Mouse (Mus musculus): ENCODE measurements at regions not wholly inside any gene's neighbourhood (a gene's known extent, or its start where the extent isn't known, plus 50 kb on each side); places are given as distances from the start of the nearest gene placed in this dataset.

DNA sequence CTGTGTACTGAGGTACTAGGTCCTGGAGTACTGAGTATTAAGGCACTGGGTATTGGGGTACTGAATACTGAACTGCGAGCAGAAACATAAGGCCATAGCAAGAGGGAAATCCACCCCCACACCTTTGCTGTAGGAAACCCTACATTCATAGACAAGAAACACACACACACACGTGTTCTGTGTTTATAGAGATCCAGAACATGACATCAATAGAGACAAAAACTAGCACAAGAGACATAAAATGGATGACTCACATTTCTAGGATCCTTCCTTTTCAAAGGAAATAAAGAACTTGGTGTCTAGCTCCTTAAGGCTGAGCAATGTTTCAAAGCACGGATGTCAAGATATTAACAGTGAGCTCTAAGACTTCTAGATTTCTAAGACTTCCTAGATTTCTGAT, 49.9 kb upstream of the Nepro start:
- no peak for DNase-seq (ENCODE audit: extremely low spot score, low spot score)

DNA sequence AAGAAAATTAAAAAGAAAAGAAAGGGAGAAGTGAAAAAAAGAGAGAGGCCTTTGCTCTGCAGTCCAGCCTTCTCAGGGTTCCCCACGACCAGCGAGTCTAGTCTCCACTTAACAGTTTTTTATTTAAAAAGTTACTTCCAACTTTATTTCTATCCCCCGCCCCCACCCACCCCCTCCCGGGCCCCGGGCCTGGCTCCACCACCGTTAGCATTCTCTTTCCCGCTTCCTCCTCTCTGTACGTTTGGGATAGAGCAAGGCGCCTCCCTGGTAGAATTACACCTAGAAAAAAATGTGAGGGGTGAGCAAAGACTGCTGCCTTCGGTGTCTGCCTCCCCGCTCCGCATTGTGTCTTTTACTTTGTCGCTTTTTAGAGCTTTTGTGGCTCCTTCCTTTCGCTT, 51.7 kb upstream of the Nepro start:
- DNase-seq (ENCODE audit: extremely low spot score, low spot score) = peak; percentile 60

DNA sequence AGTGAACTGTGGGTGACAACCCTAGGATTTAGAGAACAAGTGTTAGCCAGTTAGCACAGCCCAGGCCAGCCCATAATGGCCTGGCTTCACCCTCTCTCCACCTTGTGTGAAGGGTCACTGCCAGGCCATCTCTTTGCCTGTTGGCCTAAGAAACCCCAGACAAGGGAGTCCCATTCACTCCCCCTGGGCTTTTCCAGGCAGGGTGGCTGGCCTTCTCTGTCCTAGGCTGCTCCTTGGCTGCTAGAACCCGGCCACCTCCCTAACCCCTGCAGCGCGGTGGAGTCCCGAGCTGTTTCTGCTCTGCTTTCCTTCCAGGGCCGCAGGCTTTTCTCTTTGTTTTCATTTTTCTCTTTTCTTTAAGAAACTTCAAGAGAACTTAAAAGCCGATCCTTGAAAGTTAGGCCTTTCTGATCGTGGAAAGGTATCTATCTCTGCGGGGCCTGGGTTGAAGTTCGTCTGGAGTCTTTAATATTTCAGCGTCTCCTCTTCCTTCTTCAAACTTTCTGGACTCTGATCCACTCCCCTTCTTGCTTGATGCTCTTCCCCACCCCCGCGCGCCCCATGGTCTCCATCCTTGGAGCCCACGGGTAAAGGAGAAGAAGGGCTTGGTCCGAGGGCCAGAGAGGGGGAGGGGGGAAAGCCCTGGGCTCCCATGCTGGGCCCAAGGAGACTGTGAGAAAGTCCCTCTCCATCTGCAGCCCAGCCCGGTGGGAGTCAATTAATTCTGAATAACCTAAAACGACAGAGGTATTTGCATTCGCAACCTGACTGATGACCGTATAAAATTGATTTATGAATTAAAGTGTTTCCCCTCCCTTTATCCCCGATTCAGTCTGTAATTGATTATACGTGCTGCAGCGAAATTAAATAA, 52.3 kb upstream of the Nepro start:
- peak; percentile 70 for DNase-seq (ENCODE audit: extremely low spot score, low spot score)

DNA sequence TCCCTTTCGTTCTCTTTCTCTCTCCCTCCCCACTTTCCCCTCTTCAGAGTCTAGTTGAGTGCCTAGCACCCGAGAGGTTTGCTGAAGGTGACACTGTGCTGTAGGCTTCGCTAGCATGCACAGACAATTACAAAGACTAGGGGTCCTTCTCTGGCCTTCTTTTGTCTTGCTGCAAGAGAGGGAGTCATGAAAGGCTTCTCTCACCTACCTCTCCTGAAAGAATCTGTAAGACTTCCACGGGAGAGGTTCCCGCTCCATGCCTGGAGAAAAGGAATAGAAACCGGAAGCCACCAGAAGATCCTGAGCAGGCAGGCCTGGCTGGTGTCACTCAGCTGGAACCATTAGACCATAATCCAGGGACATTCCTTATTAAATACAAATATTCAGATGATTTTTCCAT, 56.0 kb upstream of the Nepro start:
- DNase-seq (ENCODE audit: extremely low spot score, low spot score) = no peak

DNA sequence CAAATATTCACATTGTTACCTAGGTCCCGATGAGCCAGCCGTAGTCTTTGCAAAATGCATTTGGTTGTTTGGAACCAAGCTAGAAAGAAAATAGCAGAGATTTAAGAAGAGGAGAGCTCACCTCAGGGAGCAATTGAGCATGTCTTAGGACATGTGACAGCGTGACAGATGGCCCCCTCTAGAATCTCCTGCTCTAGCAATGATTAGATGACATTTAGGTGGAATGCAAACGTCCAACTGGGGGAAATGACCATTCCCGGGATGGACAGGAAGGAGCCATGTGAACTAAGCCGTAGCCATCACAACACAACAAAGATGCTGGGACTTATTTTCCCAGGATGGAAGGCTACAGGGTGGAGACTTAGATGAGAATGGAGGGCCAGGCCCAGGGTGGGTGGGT, 57.0 kb upstream of the Nepro start:
- no peak for DNase-seq (ENCODE audit: extremely low spot score, low spot score)

DNA sequence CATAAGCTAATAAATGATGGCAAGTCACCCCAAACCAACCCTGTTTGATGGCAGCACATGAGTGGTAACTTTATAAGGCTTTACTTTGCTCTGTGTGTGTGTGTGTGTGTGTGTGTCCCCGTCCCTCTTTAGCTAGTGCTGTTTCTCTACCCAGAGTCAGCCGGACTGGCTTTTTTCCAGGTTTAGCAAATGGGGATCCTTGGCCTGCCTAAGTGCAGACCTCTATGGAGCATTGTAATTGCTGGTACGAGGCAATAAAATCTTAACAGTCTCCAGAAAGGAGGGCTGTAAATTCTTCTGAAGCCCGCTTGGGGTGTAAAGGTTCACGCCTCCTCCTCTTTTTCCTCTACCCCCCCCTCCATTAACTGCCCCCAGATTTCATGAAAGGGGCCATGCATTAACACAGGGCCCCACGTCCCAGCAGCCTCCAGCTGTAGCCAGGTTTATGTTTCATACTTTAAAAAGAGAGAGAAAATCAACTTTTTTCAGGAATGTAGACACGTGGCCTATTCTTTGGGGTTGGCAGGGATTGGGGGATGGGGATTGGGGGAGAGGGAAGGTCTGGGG, 57.6 kb upstream of the Nepro start:
- DNase-seq (ENCODE audit: extremely low spot score, low spot score) = no peak

DNA sequence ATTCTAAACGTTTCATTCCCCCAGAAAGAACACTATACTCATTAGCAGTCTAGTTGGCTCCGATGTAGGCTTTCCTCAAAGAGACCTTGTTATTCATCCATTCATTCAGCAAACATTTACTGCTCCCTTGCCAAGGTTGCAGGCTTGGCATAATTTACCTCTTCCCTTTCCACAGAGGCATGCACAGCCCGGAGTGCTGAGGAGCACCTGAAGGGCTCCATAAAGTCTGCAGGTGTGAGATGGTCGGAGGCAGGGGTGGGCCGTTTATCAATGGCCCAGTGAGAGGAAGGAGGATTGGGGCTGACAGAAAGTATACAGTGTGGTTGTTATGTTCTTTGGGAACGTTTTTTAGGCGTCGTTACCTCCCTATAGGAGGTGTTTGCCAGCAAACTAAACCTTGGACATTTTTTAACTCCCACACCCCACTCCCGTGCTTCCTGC, 58.6 kb upstream of the Nepro start:
- no peak for DNase-seq (ENCODE audit: extremely low spot score, low spot score)

DNA sequence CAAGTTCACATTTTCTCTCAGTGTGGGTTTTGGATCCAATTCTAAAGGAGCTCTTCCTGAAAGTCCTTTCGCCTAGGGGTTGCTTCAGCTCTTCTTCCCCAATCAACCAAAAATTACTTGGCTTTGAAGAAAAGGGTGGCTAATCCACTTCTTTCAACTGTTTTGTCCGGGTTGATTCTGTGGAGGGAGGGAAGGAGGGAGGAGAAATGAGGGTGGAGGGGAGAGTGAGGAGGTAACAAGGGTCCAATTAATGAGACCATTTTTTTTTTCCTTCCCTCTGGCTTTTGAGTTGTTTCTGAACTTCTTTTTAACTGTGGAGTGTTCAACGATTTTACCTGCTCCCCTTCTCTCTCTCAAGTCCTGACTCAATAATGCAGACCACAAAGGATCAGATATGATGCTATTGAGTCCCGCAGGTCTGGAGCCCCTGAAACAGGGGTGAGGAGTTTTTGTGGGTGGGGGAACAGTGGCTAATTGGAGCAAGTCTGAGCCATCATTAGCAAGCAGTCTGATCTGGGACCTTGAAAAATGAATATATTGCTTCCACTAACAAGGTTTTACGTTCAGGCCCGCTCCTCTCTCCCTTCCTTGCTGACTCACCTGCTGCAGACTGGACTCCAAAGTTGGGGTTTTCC, 61.0 kb upstream of the Nepro start:
- no peak for DNase-seq (ENCODE audit: extremely low spot score, low spot score)

DNA sequence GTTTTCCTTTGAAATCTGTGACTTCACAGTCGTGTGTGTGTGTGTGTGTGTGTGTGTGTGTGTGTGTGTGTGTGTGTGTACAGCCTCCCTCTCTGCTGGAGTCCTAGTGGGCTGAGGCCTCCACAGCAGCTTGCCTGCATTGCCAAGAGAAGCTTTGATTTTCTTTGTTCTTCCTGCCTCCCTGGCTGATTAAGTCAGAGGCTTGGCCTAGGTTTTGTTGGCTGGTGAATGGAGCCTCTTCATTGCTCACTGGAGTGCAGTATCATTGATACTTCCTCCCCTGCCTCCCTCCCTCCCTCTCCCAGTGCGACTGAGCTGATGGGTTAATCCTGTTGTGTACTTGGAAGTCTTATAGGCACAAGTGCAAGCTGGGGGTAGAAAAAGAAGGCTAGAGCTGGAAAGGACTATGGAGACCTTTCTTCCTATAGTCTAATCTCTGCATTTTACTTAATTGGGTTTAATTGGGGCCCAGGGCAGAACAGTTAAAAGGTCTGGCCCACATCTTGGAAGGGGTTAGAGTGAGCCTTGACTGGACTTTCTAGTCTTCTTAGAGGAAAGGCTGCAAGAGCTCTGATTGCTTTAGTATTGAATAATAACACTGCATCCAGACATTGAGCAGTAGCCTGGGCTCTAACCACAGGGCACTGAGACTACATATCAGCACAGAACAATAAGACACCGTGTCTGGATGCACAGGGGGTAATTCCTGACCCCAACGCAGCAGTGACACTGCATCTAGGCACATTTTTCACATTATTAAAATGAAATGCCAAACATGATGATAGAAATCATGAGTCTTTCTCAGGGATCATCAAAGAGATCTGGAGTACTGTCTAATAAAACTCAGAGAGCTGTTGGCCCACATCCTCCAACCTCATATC, 62.9 kb upstream of the Nepro start:
- DNase-seq (ENCODE audit: extremely low spot score, low spot score) = no peak

DNA sequence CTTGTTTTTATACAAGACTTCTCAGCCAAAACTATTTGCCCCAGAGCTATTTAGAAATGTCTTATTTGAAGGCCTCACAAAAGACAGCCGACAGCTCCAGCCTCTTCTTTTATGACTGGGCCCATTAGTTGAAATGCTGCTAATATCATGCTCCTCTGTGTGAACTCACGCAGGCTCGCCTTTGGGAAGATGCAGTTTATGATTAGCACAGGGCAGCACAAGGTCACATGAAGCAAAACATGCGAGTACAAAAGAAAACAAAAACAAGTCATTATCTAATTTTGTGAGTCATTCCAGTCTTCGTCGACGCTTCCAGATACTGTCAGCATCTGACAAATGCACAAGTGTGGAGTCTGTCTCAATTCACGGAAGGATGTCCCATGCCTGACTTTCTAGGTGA, 65.8 kb upstream of the Nepro start:
- DNase-seq (ENCODE audit: extremely low spot score, low spot score) = no peak

DNA sequence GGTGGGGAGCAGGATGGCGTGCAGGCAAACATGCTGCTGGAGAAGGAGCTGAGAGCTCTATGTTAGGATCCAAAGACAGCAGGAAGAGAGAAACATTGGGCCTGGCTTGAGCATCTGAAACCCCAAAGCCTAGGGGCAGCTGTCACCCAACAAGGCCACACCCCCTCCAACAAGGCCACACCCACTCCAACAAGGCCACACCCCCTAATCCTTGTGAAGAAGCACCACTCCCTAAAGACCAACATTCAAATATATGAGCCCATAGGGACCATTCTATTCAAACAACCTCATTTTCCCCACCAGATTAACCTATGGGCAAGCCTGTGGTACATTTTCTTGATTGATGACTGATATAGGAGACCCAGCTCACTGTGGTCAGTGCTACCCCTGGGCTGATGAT, 67.9 kb upstream of the Nepro start:
- no peak for DNase-seq (ENCODE audit: extremely low spot score, low spot score)

DNA sequence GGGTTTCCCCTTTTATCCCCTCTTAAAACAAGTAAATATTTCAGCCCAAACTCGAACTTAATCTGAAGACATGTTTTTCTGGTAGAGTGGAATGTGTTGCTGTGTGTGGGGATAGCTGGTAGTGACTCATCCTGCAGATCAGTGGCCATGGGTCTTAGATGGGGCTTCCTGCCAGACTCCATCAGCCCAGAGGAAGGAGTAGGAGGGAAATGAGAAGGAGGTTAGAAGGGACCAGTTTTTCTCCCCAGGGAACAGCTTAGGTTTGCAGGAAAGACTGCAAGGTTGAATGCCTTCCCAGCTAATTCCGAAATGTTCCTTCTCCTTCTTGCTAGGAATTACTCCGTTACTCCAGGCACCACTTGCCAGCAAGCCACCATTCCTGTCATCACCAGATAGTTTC, 68.8 kb upstream of the Nepro start:
- no peak for DNase-seq (ENCODE audit: extremely low spot score, low spot score)

DNA sequence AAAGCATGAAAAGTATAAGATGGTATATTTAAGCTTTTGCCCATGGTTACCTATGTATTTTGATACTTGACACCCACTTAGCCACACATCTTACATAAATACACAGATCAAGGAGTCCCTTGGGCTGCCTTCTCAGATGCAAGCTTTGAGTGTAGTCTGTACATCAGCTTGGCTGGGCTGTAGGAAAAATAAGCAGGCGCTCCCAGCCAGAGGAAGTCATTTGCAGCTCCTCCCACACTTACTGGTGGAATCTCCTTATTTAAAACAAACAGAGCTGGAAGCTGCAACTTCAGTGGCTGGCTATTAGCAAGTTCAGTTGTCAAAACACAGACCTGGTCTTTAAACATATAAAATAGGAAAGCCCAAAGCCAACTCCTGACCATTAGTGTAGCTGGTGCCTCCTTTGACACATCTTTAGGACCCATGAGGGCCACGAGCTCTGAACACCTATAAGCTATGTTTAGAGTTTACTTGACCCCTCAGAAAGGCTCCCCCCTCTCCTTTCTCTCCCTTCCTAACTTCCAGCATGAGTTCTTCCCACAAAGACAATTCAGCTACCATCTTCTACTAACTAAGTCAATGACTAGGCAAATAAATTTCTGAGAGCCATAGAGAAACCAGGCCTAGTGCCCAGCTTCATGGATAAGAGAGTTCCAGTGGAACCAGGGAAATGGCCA, 75.4 kb upstream of the Nepro start:
- DNase-seq (ENCODE audit: extremely low spot score, low spot score) = no peak

DNA sequence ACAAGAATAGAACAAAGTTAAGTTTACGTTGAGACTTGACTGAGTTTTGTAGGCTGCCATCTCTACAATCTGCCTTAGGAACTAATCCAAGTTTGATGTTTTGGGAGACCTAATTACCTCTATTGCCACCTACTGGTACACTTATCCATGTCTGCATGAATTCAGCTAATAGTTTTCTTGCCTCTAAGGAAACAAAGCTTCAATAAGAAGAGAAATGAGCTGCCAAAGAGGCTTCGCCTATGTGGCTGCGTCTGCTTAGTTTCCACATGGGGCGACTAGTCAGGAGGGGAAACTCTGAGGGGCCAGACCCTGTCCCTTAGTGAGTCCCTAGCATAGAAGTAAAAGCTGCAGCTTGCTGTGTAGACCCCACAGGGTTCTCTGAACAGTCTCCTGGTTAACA, 80.1 kb upstream of the Nepro start:
- peak; percentile 36 for DNase-seq (ENCODE audit: extremely low spot score, low spot score)

DNA sequence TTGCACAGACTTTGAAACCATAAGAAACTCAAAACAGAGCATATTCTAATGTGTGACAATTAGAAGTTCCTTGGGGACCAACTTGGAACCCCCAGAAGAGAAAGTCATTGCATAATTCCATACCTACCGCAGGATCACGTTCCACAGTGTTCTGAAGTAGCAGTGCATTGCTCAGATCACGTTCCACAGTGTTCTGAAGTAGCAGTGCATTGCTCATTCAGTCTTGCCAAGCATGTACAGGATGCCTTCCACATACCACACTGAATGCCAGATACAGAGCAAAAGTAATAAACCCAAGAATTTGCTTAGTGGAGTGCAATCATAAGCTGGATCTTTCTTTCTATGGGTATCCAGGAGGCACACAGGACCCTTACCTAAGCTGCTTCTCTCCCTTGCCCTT, 78.4 kb upstream of the Boc start:
- DNase-seq (ENCODE audit: extremely low spot score, low spot score) = no peak

DNA sequence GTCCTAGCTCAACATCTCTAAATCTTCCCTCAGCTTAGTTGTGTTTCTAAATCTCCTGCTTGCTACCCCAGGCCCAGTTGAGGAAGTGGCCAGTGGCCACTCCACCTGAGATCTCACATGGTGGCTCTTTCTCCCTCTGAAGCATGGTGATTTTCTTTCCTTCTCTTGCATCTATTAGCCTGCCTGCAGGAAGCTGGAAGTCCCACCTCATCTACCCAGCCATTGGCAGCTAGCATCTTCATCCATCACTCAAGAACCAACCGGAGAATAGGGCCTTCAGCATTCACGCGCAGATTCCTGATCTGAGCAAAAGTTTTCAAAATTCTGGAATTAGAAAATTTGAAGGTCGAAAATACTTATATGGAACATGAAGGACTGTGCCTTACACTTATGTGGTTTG, 75.8 kb upstream of the Boc start:
- no peak for DNase-seq (ENCODE audit: extremely low spot score, low spot score)

DNA sequence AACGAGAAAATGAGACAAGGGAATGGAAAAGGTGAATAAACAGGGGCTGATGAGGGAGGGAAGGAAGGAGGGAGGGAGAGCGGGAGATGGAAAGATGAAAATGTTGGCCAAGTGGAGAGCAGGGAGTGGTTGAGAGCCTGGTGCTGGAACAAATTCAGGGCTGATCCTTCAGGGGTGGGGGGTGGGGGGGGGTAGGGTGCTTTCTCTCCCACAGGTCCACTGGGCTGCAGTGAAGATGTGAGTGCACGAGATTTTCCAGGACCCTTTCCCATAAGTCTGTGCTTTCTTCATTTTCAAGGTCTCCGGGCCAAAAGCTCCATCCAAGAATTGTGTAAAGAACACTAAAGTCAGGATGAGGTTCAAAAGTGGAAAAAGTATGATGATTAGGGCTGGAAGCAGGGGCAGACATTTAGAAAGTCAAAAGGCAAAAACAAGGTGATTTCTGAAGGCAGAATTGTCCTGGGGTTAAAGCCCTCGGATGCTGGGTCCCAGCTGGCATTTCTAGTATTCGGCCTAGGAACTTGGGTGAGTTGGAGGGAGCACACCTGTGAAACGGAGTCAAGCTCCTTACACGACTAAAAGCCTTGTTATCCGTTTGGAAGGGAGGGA, 74.5 kb upstream of the Boc start:
- DNase-seq (ENCODE audit: extremely low spot score, low spot score) = no peak

DNA sequence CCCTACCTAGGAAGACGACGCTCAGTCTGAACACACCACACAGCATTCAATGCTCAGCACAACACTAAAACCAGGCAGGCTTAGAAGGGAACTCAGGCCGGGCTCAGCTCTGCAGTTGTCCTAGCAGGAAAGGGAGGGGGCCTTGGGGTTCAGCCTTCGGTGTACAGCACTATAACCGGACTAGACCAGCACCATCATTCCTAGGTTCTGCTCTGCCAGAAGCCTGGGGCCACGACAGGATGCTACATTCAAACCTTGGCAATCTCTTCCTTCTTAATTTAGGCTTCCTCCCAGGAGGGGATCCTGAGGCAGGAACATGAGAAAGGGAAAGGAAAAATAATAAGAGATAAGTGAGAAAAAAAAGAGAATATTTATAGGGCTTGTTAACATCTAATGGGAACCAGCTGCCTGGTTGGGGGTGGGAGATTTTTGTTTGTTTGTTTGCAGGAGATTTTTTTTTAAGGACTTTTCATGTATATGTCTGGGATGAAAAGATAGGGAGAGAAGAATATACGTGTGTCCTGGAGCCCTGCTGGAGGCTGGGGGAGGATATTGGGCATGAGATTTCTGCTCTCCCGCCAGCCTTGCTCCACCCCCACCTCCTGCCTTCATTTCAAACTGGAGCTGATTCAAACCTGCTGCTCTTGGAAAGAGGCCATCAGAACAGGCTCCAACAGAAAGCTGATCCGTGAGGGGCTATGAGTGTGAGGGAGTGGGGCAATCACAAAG, 73.8 kb upstream of the Boc start:
- DNase-seq (ENCODE audit: extremely low spot score, low spot score) = peak; percentile 42

DNA sequence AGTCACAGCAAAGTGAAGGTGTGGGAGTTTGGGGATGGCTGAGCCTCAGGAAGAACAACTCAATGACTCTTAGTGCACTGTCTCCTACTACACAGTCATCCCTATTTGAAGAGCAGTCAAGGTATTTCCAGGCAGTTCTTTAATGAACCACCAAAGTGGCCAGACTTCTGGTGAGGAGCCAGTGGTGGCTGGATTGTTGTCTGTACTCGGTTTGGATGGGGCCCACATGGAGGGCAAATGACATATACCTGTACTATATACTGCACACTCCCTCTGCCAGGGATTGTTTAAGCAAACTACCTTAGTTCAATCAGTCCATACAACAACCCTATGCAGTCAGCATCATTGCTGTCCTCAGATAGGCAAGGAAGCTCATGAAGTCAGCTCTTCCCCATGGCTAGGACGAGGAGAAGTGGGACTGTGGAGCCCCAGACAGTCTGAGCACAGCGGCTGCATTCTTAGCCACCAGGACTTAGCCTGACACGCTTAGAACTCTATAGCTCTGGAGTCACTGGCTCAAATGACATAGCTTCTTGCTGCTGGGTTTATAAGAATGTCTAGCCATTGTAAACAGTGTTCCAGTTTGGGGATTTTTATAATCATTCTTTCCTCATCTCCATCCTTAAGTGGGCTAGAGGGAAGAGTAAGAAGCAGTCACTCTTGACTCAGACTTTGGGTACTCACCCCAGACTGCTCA, 72.8 kb upstream of the Boc start:
- DNase-seq (ENCODE audit: extremely low spot score, low spot score) = no peak

All from neural tube, embryonic 10.5 days (tissue).